Mouse (Mus musculus): ENCODE results near the gene Cep41.

Gene Cep41

DNA sequence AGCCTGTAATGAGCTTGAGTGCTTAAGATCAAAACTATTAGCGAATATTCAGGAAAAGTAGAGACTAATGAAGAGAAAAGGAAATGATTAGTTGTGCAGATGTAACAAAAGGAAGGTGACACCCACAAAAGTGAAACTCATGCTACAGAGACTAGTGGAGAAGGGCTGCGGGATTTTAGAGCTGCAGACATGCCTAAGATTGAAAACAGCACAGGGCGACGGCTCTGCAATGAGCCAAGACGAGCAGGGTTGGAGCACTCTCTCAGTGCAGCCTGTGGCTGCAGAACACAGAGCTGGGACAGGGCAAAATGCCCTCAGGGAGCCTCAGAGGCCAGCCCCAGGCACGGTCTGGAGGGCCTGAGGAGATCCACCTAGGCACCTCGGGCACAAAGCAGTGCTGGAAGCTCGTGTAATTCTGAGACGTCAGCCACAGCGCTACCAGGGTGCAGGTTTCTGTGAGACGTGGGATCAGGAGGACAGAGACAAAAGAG is 18.2 kb downstream of the Cep41 start:
- in situ Hi-C loops (cut with MboI, MseI), result no loop called here

DNA sequence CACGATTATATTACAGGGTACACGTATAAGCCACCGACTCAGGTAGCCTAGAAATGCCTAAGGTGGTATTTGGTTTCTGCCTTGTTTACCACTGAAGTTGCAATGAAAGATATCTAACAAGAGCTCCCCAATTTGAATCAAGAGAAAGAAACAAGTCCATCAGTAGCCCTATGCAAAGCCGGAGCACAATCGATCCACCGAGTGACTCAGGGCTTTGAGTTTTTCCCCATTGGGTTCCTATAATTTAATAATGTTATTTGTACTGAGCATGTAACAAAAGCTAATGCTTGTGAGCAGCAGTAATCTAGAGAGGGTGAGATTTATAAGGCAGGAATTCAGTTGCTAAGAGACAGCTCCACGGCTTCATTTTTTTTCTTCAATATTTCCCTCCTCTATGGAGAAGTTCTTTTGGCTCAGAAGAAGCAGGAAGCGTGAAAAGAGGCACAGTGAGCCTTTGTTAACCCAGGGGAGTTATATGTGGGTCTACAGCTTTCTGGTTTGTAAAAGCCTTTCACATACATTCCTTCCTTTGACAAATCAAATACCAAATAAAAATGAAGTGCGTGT is 18.8 kb downstream of the Cep41 start:
- in situ Hi-C loops (cut with MboI, MseI), result no loop called here

DNA sequence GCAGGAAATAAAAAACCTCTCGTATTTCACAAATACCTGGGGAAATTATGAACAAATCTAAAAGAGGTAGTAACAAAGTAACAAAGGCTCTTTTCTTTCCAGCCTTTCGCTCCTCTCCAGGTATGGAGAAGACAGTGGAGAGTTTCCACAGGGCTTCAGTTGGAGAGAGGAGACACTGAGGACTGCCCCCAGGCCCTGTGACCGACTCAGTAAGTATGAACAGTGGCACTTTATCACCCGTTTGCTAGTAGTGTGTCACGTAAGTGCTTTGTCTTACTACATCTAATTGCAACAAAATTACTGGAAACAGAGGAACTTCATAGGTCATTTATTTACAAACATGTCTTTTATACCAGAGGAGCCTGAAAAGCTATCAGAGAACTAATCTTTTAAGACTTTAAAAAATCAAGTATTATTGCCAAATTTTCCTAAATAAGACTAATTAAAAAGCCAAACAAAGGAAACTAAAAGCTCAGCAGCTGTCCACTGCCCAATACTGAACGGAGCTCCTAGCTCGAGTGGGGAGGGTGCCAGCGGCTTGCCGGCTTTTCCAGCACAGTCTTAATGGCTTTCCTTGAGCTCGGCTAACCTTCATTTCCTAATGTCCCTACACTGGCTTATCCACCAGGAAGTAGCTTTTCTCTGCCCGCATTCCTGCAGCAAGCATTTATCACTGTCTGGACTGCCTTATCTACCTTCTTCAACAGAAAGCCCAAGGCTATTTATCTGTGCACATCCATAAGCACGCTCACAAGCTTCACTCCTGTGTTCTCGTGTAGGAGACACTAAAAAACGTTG is 19.6 kb downstream of the Cep41 start:
- in situ Hi-C loops (cut with MboI, MseI), result no loop called here

DNA sequence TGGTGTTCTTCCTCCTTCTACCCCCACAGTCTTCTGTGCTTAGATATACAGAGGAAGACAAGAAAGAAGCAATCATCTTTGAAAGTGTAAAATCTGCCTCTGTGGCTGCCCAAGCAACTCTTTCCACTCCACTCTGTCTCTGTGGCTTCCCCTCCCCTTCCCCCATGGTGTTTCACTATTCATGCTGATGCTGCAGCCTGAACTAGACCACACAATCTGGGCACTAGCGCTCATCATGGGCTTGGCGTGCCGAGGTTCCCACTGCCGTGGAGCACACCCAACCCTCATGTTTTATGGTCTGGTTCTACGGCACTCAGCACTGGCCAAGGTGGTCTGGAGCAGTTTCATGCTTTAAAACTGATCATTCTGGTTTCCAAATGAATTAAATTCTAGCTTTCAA is 21.9 kb downstream of the Cep41 start:
- in situ Hi-C loops (cut with MboI, MseI), result no loop called here

DNA sequence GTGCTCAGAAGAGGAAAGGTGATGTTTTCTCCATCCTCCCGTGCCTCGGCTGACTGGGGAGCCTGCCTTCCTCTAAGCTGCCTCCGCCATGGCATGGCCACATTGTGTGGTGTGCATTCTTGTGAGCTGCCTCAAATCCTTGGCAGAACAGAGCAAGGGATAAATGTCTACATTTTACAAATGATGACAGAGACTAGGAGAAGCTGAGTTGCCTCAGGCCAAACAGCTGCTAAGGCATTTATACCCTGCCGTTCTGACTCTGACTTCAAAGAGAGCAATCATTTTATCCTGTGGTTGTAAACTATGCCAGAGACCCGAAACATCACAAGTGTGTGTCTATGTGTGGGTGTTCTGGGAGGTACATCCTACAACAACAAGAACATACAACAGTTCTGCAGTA is 26.0 kb downstream of the Cep41 start:
- in situ Hi-C loops (cut with MboI, MseI), result no loop called here

DNA sequence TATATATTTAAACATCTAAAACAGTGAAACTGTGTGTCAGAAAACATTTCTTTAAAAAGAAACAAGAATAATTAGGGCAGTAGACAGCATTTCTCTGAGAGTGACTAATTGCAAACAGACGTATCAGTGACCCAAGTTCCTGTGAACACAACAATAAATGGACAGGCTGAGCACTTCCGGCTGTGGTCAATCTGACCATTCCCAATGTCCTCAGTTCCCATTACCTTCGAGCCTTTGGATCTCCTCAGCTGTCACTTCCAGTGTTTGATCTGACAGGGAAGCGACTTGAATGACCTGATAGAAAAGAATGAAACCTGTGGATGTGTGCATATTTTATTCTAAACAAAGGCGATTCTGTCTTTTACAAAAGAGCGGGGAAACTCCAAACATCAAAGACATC is 27.5 kb downstream of the Cep41 start:
- in situ Hi-C loops (cut with MboI, MseI), result no loop called here

DNA sequence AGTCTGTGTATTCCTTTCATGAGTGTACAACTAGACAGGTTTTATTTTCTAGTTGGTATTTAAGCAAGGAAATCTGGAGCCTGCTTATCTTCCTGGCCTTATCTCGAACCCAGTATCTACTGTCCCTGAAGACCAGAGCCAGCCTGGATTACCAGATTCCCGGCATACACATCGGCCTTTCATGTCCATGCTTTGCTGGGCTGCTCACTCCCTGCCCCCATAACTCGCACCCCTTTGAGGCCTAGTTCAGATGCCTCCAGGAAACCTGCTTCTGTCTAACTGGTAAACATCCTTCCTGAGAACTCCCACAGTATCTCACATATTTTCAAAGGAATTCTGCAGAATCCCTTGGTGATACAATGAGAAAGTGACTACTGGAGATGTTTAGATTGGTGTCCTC is 28.3 kb downstream of the Cep41 start:
- in situ Hi-C loops (cut with MboI, MseI), result no loop called here

DNA sequence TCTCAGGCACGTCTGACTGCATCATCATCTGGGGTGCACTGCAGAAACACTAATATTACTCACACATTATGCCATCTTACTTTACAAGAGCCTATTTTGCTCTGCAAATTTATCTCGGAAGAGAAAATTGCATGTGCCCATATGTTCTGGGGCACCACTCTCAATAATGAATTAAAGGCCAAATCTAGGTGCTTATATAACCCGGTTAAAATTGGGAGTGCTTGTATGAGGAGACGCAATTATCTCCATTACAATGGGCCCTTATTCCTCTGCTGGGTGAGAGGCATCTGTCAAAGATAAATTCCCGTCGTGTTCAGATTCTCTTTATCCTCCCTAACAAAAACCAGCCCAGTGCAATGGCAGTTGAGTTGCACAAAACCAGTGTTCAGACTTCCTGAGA is 28.8 kb downstream of the Cep41 start:
- in situ Hi-C loops (cut with MboI, MseI), result no loop called here

DNA sequence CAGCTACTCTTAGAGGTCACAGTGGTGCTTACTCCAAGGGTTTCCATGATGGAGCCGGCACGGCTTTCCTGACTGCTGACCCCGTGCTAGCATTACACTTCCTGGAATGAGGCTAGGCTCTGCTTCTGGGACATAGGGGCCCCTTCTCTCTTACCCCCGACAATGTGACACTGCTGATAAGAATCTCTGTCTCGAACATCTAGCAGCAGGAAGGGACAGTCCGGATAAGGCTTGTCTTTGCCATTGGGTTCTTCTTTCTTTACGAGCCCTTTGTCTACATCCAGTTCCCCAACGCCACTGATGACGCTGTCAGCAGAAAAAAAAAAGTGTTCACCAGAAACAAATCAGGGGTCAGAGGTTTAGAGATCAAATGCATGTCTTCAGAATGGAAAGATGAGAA is 34.9 kb downstream of the Cep41 start:
- in situ Hi-C loops (cut with MboI, MseI), result loop anchor here (10.0 kb wide), 1 partner anchor 146 kb away; no protein-coding TSS in a partner anchor

DNA sequence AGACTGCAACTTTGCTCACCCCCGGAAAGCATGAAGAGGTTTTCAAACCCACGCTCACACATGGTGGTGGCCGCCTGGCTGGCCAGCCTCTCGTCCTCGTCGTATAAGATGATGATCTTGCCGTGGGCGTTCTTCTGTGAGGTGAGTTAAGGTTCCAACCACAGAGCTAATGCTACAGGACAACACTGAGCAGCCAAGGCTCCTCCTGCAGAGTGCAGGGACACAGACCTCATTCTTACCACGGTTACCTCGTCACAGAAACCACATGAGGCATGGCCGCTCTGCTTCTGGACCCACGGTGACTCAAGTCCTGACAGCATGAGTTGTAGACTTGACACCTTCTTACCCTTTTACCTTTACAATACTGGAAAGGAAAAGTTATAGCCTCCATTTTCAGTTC is 36.3 kb downstream of the Cep41 start:
- in situ Hi-C loops (cut with MboI, MseI), result loop anchor here (10.0 kb wide), 1 partner anchor 148 kb away; no protein-coding TSS in a partner anchor

DNA sequence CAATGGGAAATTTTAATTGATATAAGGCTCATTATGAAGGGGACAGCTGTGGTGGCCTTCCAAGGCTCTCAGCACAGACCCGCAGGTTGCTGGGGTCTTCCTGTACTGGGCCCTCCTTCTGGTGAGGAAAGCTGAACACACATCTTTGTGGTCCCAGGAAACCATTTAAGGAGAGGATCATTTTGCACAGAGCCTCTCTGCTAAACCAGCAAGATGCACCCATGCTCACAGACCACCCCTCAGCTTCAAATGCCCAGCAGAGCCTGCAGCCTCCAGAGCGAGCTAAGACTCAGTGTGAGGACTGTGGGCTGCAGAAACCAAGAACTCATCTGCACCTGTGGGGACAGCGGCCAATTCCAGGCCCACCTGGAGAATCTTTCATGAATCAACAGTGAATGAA is 38.6 kb downstream of the Cep41 start:
- in situ Hi-C loops (cut with MboI, MseI), result loop anchor here (10.0 kb wide), 1 partner anchor 150 kb away; no protein-coding TSS in a partner anchor

DNA sequence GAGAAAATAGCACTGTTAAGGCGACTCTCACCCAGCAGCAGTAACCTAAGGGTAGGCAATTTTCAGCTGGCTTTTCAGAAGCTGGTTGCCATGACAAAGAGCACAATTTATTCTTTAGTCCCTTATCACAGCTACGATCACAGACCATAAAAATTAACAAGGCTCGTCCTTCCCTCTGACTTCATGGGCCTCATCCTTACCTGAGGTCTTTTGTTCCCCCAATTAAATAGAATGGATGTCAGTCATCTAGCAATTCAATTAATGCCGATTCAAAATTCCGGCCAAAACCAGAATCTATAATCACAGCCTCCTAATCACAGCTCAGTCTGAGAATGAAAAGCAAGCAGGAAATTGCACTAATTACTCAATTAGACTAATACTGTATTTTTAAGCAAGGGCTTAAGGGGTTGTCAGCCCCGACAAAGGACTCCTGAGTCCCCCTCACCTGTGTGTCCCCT is 39.1 kb downstream of the Cep41 start:
- in situ Hi-C loops (cut with MboI, MseI), result loop anchor here (10.0 kb wide), 1 partner anchor 150 kb away; no protein-coding TSS in a partner anchor

DNA sequence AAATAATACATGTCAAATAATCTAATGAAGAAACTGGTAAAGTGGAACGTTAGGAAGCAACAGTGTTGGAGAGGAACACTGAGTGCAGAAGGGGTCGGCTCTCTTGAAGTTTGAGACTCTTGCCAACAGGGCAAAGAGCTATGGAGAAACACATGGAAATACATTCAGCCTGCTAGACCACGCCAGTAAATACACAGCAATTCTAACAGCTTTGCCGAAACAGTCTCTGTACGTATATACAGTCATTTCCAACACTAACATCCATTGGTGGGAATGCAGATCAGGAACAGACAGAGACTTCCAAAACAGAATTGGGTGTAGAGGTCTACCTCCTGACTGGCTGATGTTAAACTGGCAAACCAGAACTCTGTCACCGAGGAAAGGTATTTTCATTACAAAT is 40.0 kb downstream of the Cep41 start:
- in situ Hi-C loops (cut with MboI, MseI), result loop anchor here (10.0 kb wide), 1 partner anchor 151 kb away; no protein-coding TSS in a partner anchor

DNA sequence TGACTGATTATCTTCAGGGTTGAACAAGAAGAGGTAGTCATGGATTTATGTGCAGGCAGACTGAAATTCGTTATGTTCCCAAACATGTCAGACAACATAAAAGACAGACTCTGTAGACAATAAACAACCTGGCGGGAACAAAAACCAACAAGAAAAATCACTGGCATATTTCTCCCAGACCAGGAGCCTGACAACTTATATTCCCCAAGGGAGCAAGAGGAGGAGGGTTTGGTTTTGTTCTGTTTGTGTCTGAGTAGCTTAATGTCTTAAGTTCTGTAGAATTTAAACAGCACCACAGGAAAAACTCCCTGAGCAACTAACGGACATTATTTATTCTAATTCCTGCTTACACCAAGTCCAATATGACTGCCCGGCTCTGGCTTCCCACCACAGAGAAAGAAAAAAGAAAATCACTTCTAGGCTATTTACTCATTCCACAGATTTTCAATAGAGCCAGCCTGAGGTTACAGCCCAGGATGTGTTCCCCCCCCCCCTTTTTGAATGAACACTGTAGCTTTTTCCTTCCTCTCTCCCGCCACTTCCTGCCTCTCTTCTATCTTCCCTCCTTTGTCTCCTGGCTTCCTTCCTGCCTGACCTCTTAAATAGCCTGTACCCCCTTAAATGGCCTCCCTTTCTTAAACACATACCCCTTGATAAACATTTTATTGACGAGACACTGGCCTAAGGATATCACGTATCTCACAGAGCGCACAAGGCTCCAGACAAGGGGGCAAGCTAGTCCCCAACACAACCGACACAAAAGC is 40.9 kb downstream of the Cep41 start:
- in situ Hi-C loops (cut with MboI, MseI), result loop anchor here (10.0 kb wide), 1 partner anchor 152 kb away; no protein-coding TSS in a partner anchor

DNA sequence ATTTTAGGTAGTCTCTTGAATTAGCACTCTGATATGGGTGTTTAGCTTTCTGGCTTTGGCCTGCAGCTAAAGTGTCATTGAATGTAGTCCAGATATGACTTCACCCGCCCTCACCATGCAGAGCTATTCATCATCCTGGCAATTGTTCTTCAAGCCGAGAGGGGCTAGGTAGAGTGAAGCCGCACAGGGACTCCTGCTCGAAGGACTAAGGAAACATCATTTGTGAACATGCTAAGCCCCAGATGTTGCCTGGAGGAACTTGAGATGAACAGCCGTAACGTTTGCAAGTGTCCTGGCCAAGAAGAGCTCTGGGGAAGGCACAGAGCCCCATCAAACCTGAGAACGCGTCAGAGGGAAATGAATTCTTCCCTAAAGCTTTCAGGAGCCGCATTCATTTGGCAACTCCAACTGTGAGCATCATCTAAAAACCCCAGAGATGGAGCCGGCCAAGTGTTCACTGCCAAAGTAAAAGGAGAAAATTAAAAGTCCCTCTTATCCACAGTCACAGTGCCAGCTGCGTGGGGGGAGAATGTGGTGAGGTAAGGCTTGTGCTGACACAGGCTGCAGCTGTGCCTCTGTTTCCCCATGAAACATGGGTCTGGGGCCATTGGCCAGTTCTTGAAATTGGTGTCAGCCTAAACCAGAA is 43.8 kb downstream of the Cep41 start:
- in situ Hi-C loops (cut with MboI, MseI), result loop anchor here (10.0 kb wide), 1 partner anchor 155 kb away; no protein-coding TSS in a partner anchor

DNA sequence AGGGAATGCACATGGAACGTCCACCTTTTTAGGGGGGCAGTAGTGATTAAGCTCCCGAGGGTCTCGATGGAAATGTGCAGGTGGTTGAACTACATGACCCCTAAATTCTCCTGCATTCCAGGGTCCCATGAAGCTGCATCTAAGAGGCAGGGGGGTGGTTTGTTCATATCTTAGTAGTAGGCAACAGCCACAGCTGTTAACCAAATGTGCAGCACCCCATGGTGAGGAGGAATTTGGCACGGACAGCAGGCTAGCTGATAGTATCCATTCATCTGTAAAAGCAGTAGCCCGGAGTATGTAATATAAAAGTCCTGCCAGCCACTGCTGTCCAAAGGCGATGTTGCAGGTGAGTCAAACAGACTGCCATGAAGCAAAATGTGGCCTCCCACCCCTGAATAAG is 48.2 kb downstream of the Cep41 start:
- in situ Hi-C loops (cut with MboI, MseI), result no loop called here

DNA sequence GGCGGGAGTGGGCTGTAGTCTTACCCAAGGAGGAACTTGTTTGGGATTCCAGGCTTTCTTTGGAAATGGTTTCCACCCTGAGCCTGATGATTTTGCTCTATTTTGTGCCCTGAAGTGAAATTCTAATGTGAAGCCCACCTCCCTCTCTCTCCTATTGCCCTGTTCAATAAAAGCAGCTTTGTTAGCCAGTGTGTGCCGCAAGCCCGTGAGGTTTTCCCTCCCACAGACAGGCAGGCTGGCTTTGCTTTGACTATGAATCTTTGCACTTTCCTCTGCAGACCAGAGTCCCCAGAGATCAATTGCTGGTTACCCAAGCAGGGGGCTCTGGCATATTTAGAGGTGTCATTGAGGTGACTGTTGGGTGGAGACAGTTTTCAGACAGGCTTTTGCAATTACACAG is 49.1 kb downstream of the Cep41 start:
- in situ Hi-C loops (cut with MboI, MseI), result no loop called here

DNA sequence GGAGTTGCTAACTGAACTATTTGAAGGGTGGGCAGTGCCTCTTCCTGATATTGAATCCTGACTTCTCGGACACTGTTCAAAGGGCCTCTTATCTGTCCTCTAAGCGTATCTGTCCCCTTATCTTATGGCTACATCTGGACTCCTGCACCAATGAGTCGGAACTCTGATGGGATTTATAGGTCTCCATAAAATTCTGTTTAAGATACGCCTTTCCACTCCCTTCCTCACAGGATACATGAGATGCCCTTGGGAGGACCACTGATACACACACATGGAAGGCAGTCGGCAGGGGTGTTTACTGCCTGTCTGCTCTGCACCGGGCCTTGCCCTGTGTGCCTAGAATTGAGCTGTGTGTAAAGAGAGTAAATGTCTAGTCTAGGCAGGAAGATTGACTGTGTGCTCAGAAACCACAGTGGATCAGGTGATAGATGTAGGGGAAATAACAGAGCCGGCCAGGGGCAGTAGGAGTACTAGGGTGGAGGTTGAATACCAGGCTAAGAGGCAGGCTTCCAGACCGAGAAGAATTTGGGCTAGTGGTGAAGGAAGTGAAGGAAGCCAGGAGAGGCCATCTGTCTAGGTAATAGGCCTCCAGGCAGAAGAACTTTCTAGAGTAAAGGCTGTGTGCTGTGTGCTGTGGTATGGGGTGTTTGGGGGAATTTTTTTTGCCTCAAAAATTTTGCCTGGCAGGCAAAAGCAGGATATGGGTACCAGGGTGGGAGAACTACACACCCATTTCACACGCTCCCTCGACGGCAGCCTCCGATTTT is 49.7 kb downstream of the Cep41 start:
- in situ Hi-C loops (cut with MboI, MseI), result no loop called here

DNA sequence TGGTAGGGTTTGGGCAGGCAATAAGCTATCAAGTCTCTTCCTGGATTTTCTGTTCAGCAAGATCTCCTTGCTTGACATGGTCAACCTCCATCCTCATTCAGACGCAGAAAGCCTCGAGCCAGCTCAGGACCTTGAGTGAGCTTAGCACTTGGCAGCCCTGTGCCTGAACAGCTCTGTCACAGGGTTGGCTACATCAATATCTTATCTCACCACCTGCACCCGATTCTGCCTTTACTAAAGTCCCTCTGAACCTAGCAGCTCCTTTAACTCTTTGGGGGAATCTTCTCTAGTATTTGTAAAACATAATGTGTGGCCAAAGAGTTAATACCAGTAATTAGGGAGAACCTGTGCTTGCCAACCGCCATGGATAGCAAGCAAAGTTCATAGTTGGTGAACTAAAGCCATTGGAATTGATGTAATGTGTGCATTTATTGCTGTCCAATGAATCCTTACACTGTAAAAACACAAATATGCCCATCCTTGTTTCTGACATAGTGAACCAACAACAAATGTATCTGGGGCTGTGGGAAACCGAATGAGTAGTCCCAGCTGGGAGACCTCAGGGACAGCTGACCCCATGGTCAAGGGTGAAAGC is 54.8 kb downstream of the Cep41 start, which contains the start of gene Cpa1:
Gene Cpa1 (plus strand): TSS at position 545 of the 595 bp plus-strand sequence.
- in situ Hi-C loops (cut with MboI, MseI), result no loop called here

DNA sequence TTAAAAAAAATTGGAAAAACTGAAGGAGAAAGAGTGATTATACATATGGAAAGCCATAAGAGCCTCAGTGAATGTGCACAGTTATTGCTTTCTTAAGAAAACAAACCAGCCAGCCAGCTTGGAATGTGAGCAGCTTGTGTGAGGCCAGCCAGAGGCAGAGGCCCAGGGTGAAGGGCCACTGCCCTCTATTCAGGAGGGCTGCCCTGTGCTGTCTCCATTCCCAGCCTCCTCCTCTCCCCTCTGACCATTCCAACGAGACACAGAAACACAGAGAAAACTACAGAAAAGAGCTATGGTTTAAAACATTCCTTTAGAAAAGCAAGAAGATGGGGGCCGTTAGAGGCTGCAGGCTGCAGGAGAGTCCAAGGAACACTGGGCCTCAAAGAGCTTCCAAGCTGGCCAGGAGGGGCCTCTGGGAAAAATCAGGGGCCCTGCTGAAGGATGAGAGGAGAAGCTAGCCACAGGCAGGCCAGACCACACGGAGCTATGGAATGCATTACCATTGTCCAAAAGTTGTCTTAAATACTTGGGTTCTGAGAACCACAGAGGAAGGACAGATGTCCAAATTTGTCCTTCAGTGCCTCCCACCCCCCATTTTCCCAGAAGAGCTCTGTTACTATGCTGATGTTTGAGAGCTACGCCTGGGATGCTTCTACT is 57.2 kb downstream of the Cep41 start:
- in situ Hi-C loops (cut with MboI, MseI), result no loop called here

All from T-helper 2 cell (primary cell).